Mouse (Mus musculus) MEL (cell line): ENCODE measurements around the gene Ddx41. TPM values are rescaled to one million over a fixed set of nuclear protein-coding genes. Genes with fewer than 3 reads are reported as not detected.

Source experiments
- DNase-seq: peaks from one replicate; pipeline ENCODE4 v3.0.0; 2011; ENCODE audit warnings: low read depth, low spot score
- H3K27ac ChIP-seq: 2 replicates; pipeline ENCODE4 v1.5.1; 2012; ENCODE audit warnings: low read depth, mild to moderate bottlenecking, control low read depth, low read length, moderate library complexity; ENCODE audit not compliant: control insufficient read depth
- H3K27me3 ChIP-seq, 2 experiments: fragments of 150-350 bp in 1 of 2; sonication (generic) in 1 of 2; 2 replicates each; pipeline ENCODE4 v1.6.1; 2012; ENCODE audit warnings: low read length in 2 of 2, mild to moderate bottlenecking in 2 of 2, improper control_type of control experiment in 1 of 2, moderate library complexity in 1 of 2; ENCODE audit not compliant: insufficient read depth in 2 of 2, control insufficient read depth in 1 of 2
- H3K36me3 ChIP-seq, 2 experiments: 2 replicates each; pipeline ENCODE4 v1.6.1; 2012 to 2014; ENCODE audit warnings: low read length in 2 of 2, improper control_type of control experiment in 1 of 2, inconsistent platforms in 1 of 2, mild to moderate bottlenecking in 1 of 2; ENCODE audit not compliant: insufficient read depth in 2 of 2, control insufficient read depth in 1 of 2
- H3K4me1 ChIP-seq, 2 experiments: fragments of 150-350 bp in 1 of 2; sonication (generic) in 1 of 2; 2 replicates each; pipeline ENCODE4 v1.6.1; 2012; ENCODE audit warnings: low read length in 2 of 2, improper control_type of control experiment in 1 of 2, mild to moderate bottlenecking in 1 of 2; ENCODE audit not compliant: insufficient read depth in 2 of 2, control insufficient read depth in 1 of 2
- H3K4me3 ChIP-seq, 2 experiments: fragments of 150-350 bp in 1 of 2; sonication (generic) in 1 of 2; 2 replicates each; pipeline ENCODE4 v1.5.1; 2012; ENCODE audit warnings: low read depth in 2 of 2, low read length in 2 of 2, mild to moderate bottlenecking in 2 of 2, moderate library complexity in 2 of 2, control low read depth in 1 of 2, improper control_type of control experiment in 1 of 2; ENCODE audit not compliant: control insufficient read depth in 1 of 2, insufficient read depth in 1 of 2
- H3K79me2 ChIP-seq: 2 replicates; pipeline ENCODE4 v1.6.1; 2012; ENCODE audit warnings: mild to moderate bottlenecking, low read length, moderate library complexity; ENCODE audit not compliant: control insufficient read depth, poor library complexity, insufficient read depth
- H3K9ac ChIP-seq: 2 replicates; pipeline ENCODE4 v1.6.1; 2012; ENCODE audit warnings: low read depth, mild to moderate bottlenecking, control low read depth, low read length, moderate library complexity; ENCODE audit not compliant: control insufficient read depth, poor library complexity, severe bottlenecking
- H3K9me3 ChIP-seq: fragments of 150-350 bp; sonication (generic); replicated peaks from 2 replicates; pipeline ENCODE4 v1.6.1; 2012; ENCODE audit warnings: mild to moderate bottlenecking, low read length, improper control_type of control experiment, moderate library complexity; ENCODE audit not compliant: insufficient read depth
- BHLHE40 ChIP-seq: IDR thresholded peaks from 2 replicates; pipeline ENCODE4 v1.6.1; 2012; ENCODE audit warnings: low read depth, mild to moderate bottlenecking, inconsistent platforms, low read length, improper control_type of control experiment, borderline replicate concordance
- ELF1 ChIP-seq: IDR thresholded peaks from 2 replicates; pipeline ENCODE4 v1.6.1; 2014; ENCODE audit warnings: low read depth, mild to moderate bottlenecking, inconsistent platforms, low read length, improper control_type of control experiment, moderate library complexity
- EP300 ChIP-seq, 2 experiments: IDR thresholded peaks; 2 replicates each; pipeline ENCODE4 v1.6.1; 2011; ENCODE audit warnings: improper control_type of control experiment in 2 of 2, low read length in 2 of 2, low read depth in 1 of 2, mild to moderate bottlenecking in 1 of 2
- MAZ ChIP-seq: IDR thresholded peaks from 2 replicates; pipeline ENCODE4 v1.6.1; 2012; ENCODE audit warnings: low read depth, mild to moderate bottlenecking, inconsistent platforms, low read length, improper control_type of control experiment
- MXI1 ChIP-seq: IDR thresholded peaks from 2 replicates; pipeline ENCODE4 v1.6.1; 2011; ENCODE audit warnings: mild to moderate bottlenecking, low read depth, low read length, improper control_type of control experiment
- POLR2A ChIP-seq, 2 experiments: IDR thresholded peaks; 2 replicates each; pipeline ENCODE4 v1.6.1; 2011 to 2012; ENCODE audit warnings: low read length in 2 of 2, mild to moderate bottlenecking in 2 of 2, control low read depth in 1 of 2, improper control_type of control experiment in 1 of 2, low read depth in 1 of 2, moderate library complexity in 1 of 2; ENCODE audit not compliant: control insufficient read depth in 1 of 2, insufficient read depth in 1 of 2, poor library complexity in 1 of 2
- POLR2AphosphoS2 ChIP-seq: IDR thresholded peaks from 2 replicates; pipeline ENCODE4 v1.6.1; 2011; ENCODE audit warnings: low read length, improper control_type of control experiment
- RAD21 ChIP-seq: IDR thresholded peaks from 2 replicates; pipeline ENCODE4 v1.6.1; 2011; ENCODE audit warnings: mild to moderate bottlenecking, low read depth, low read length, improper control_type of control experiment
- SIN3A ChIP-seq: IDR thresholded peaks from 2 replicates; pipeline ENCODE4 v1.6.1; 2012; ENCODE audit warnings: low read length, improper control_type of control experiment, inconsistent platforms
- USF2 ChIP-seq, 2 experiments: IDR thresholded peaks; 2 replicates each; pipeline ENCODE4 v1.6.1; 2011 to 2012; ENCODE audit warnings: improper control_type of control experiment in 2 of 2, low read length in 2 of 2, borderline replicate concordance in 1 of 2, inconsistent platforms in 1 of 2, low read depth in 1 of 2, mild to moderate bottlenecking in 1 of 2; ENCODE audit not compliant: insufficient read depth in 1 of 2
- ZC3H11A ChIP-seq: IDR thresholded peaks from 2 replicates; pipeline ENCODE4 v1.6.1; 2012; ENCODE audit warnings: low read depth, mild to moderate bottlenecking, inconsistent platforms, low read length, improper control_type of control experiment
- ZMIZ1 ChIP-seq: IDR thresholded peaks from 2 replicates; pipeline ENCODE4 v1.6.1; 2012; ENCODE audit warnings: low read depth, mild to moderate bottlenecking, inconsistent platforms, low read length, improper control_type of control experiment, moderate library complexity
- ZNF384 ChIP-seq: IDR thresholded peaks from 2 replicates; pipeline ENCODE4 v1.6.1; 2012; ENCODE audit warnings: low read depth, mild to moderate bottlenecking, inconsistent platforms, low read length, improper control_type of control experiment
- polyA plus RNA-seq, 2 experiments: library from polyadenylated mRNA; stranded (reverse) in 1 of 2; unstranded in 1 of 2; fragments of >175 nt in 1 of 2; fragments of >200 nt in 1 of 2; gene quantifications; 2 replicates each; pipeline versions ENCODE4 v1.2.1 to v1.2.4; 2012; ENCODE audit warnings: low replicate concordance in 2 of 2, low read depth in 1 of 2; ENCODE audit not compliant: insufficient read length in 2 of 2, insufficient read depth in 1 of 2, missing spikeins in 1 of 2
- total RNA-seq: library from RNA; depleted of rRNA; stranded (reverse); fragments of 300-350 nt; gene quantifications from 2 replicates; pipeline ENCODE4 v1.2.3, GENCODE M21; 2012

Gene Ddx41
- total and polyA plus RNA-seq, 3 experiments, result 58.5 to 88.8 TPM; not detected in 1

- H3K79me2 ChIP-seq, result no peaks in the 10 kb centered on the region; the same call in 1 of the 2 replicates
- DNase-seq, result peak; percentile 81
- H3K4me3 ChIP-seq, result no peak overlapping the region
- no peaks in the 10 kb centered on the region; a peak in 1 of 4 replicates for H3K36me3 ChIP-seq
- TF ChIP-seq USF2 (IDR thresholded peaks at IDR 0.05; ENCODE audit: borderline replicate concordance in 1 of 2, insufficient read depth in 1 of 2, low read depth in 1 of 2, low read length in 2 of 2) (no peak), POLR2AphosphoS2 (no peak), ELF1 (no peak), RAD21 (no peak), MXI1 (peak; percentile 37; the same call in 1 of the 2 replicates), MAZ (no peak), ZMIZ1 (no peak), POLR2A (IDR thresholded peaks at IDR 0.05; ENCODE audit: control insufficient read depth in 1 of 2, insufficient read depth in 1 of 2, low read depth in 1 of 2, low read length in 2 of 2, poor library complexity in 1 of 2) (no peak), SIN3A (peak; percentile 83)
- H3K9me3 ChIP-seq, result no peaks in the 10 kb centered on the region
- H3K27ac ChIP-seq, result no peak overlapping the region
- 0 out of 4 replicates have a peak, but pooled peaks cover 0 to 5% of the 10 kb centered on the region in 2 experiments for H3K4me1 ChIP-seq
- H3K27me3 ChIP-seq, result no peaks in the 10 kb centered on the region; a peak in 1 of 4 replicates
- H3K9ac ChIP-seq, result no peak overlapping the region
These were observed 39.5 kb upstream of the Ddx41 start for GRCm38 (mm10) chr13:55575932-55576331.

GRCm38 (mm10) chr13:55574321-55574720 is 37.9 kb upstream of the Ddx41 start:
- TF ChIP-seq RAD21, result no peak
- TF ChIP-seq BHLHE40, result no peak
- no peak for TF ChIP-seq ZC3H11A
- peak; percentile 25; the same call in 1 of the 2 replicates for TF ChIP-seq ZNF384
- no peak for TF ChIP-seq SIN3A
- no peak for DNase-seq
- peaks cover 0 to 7% of the 10 kb centered on the region in 2 experiments; a peak in 2 of 4 replicates for H3K36me3 ChIP-seq

GRCm38 (mm10) chr13:55573432-55573831 is 37.0 kb upstream of the Ddx41 start, which contains the start of gene Tmed9:
Tmed9 (plus strand) TSS chr13:55573732.
- no peak within 1 kb of the TSS for H3K9ac ChIP-seq
- TF ChIP-seq POLR2AphosphoS2 (no peak), EP300 (IDR thresholded peaks at IDR 0.05; ENCODE audit: low read depth in 1 of 2, low read length in 2 of 2) (no peak)
- no peak for DNase-seq
- no peaks in the 10 kb centered on the region for H3K9me3 ChIP-seq
- no peak within 1 kb of the TSS for H3K27ac ChIP-seq
- peaks cover 0 to 17% of the 10 kb centered on the region in 2 experiments; a peak in 3 of 4 replicates for H3K4me1 ChIP-seq
- H3K4me3 ChIP-seq, result no peak within 1 kb of the TSS
- H3K36me3 ChIP-seq, result peaks cover 0 to 13% of the 10 kb centered on the region in 2 experiments; a peak in 2 of 4 replicates
- no peaks in the 10 kb centered on the region; a peak in 1 of 4 replicates for H3K27me3 ChIP-seq
- peaks cover 15% of the 10 kb centered on the region for H3K79me2 ChIP-seq

More at GRCm38 (mm10) chr13:55574321-55574720, 37.9 kb upstream of the Ddx41 start:
- Histone ChIP-seq H3K27ac (no peak overlapping the region), H3K4me1 (peaks cover 0 to 13% of the 10 kb centered on the region in 2 experiments; a peak in 2 of 4 replicates), H3K79me2 (peaks cover 15% of the 10 kb centered on the region), H3K27me3 (no peaks in the 10 kb centered on the region; a peak in 1 of 4 replicates), H3K9ac (no peak overlapping the region), H3K9me3 (no peaks in the 10 kb centered on the region), H3K4me3 (no peak overlapping the region)
